Mouse (Mus musculus) liver, embryonic 14.5 days (tissue): ENCODE data around the gene Sfrp2. TPM values are rescaled to one million over a fixed set of nuclear protein-coding genes. Genes with fewer than 3 reads are reported as not detected.

Experiments used
- ATAC-seq: fragments of 200-750 bp; cut with Nextera tagmentation; 2 replicates; pipeline ENCODE4 v1.8.0; 2017; ENCODE audit warnings: moderate number of reproducible peaks, mild to moderate bottlenecking, moderate library complexity; ENCODE audit not compliant: insufficient read depth
- DNase-seq, 3 experiments: peaks; one replicate each; pipeline ENCODE4 v3.0.0-alpha.2; 2012 to 2013; ENCODE audit warnings: low read depth in 3 of 3, low spot score in 3 of 3
- H3K27ac ChIP-seq: fragments of 300-500 bp; sonication (generic); 2 replicates; pipeline ENCODE4 v1.5.1; 2014; ENCODE audit warnings: moderate library complexity, mild to moderate bottlenecking, control low read depth, inconsistent platforms
- H3K27me3 ChIP-seq: fragments of 300-500 bp; sonication (generic); 2 replicates; pipeline ENCODE4 v1.6.1; 2014; ENCODE audit warnings: mild to moderate bottlenecking, low read length, moderate library complexity; ENCODE audit not compliant: control insufficient read depth, insufficient read depth
- H3K36me3 ChIP-seq: fragments of 300-500 bp; sonication (generic); replicated peaks from 2 replicates; pipeline ENCODE4 v1.6.1; 2014; ENCODE audit warnings: low read depth; ENCODE audit not compliant: control insufficient read depth, insufficient read depth
- H3K4me1 ChIP-seq, 2 experiments: fragments of 200-500 bp in 1 of 2; fragments of 300-500 bp in 1 of 2; sonication (generic) in 1 of 2; replicated peaks; 2 replicates each; pipeline ENCODE4 v1.6.1; 2012 to 2014; ENCODE audit warnings: antibody characterized with exemption in 1 of 2, inconsistent platforms in 1 of 2, low read length in 1 of 2; ENCODE audit not compliant: control insufficient read depth in 2 of 2, insufficient read depth in 2 of 2
- H3K4me2 ChIP-seq: fragments of 300-500 bp; sonication (generic); 2 replicates; pipeline ENCODE4 v1.6.1; 2014; ENCODE audit warnings: low read depth, mild to moderate bottlenecking, control low read depth, moderate library complexity
- H3K4me3 ChIP-seq, 2 experiments: fragments of 200-500 bp in 1 of 2; fragments of 300-500 bp in 1 of 2; sonication (generic) in 1 of 2; 2 replicates each; pipeline ENCODE4 v1.5.1; 2012 to 2014; ENCODE audit warnings: low read depth in 2 of 2, low read length in 2 of 2, mild to moderate bottlenecking in 2 of 2, control low read depth in 1 of 2, inconsistent platforms in 1 of 2, moderate library complexity in 1 of 2; ENCODE audit not compliant: insufficient read depth in 1 of 2
- H3K9ac ChIP-seq: fragments of 300-500 bp; sonication (generic); replicated peaks from 2 replicates; pipeline ENCODE4 v1.6.1; 2014; ENCODE audit warnings: mild to moderate bottlenecking, control low read depth, moderate library complexity
- H3K9me3 ChIP-seq: fragments of 300-500 bp; sonication (generic); 2 replicates; pipeline ENCODE4 v1.6.1; 2016; ENCODE audit warnings: low read length, mixed read lengths; ENCODE audit not compliant: control insufficient read depth
- CTCF ChIP-seq: IDR thresholded peaks from 2 replicates; pipeline ENCODE4 v1.5.1; 2016; ENCODE audit warnings: antibody characterized with exemption, low read depth, control low read depth
- EP300 ChIP-seq: IDR thresholded peaks from 2 replicates; pipeline ENCODE4 v1.6.1; 2016; ENCODE audit warnings: antibody characterized with exemption, low read depth
- WGBS: fragments of 180-500 bp; shearing (Covaris S2); extraction: QIAGEN DNeasy Blood & Tissue Kit; methylation state at CpG from one replicate; pipeline ENCODE4 v1.1.7; 2014; ENCODE audit not compliant: insufficient replicate concordance; 5-methylcytosine and 5-hydroxymethylcytosine counted together
- polyA plus RNA-seq, 2 experiments: library from polyadenylated mRNA; depleted of rRNA in 1 of 2; stranded (reverse) in 1 of 2; unstranded in 1 of 2; fragments of >200 nt; fragmentation: Nextera tagmentation in 1 of 2; extraction: Ambion mirVana in 1 of 2; gene quantifications; 2 replicates each; pipeline versions ENCODE4 v1.2.1 to v1.2.3; 2012 to 2014

The Sfrp2 gene
- polyA plus RNA-seq, 2 experiments: 1.2 to 1.6 TPM

DNA sequence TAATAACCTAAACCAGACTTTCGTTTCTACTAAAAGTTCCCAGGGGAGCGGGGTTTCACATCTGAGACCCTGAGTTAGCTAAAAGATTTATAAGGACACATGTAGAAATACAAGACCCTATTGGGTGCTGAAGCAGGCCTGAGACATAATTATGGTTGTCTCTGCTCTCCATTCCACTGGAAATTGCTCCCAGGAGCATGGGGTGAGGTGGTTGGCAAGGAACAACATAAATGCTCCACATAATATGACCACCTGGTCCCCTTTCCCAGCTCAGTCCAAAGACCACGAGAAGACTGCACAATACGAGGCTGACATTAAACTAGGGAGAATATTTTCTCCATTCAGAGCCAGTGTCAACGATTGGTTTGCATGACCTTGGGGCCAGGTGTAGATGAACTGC is 18.2 kb upstream of the Sfrp2 start:
- Histone ChIP-seq H3K27me3 (no peaks in the 10 kb centered on the region), H3K9ac (no peak overlapping the region), H3K4me3 (no peak overlapping the region), H3K4me2 (no peak overlapping the region), H3K27ac (no peak overlapping the region), H3K4me1 (no peaks in the 10 kb centered on the region), H3K36me3 (no peaks in the 10 kb centered on the region), H3K9me3 (no peaks in the 10 kb centered on the region)
- WGBS: 56% methylated on average over 5 of the region's 5 CpGs
- no peak for TF ChIP-seq CTCF
- no peak for TF ChIP-seq EP300
- ATAC-seq (no peak), DNase-seq (no peak)

DNA sequence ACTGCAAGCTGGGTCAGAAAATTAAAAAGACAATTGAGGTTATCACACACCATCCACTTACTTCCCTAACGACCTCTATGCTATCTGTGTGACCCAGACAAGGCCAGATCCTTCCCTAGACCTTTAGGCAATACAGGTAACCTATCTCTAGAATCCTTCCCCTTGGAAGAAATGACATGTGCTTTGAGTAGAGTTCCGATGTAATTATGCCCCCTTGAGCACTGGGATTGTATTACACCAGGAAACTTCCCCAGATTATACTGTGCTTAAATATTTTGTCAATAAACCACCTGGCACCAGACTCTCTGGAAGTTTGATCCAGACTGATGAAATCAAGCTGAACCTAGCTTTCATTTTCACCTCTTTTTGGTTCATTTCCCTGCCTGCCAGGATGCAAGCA is 14.5 kb upstream of the Sfrp2 start:
- no peaks in the 10 kb centered on the region for H3K36me3 ChIP-seq
- H3K27ac ChIP-seq: no peak overlapping the region

DNA sequence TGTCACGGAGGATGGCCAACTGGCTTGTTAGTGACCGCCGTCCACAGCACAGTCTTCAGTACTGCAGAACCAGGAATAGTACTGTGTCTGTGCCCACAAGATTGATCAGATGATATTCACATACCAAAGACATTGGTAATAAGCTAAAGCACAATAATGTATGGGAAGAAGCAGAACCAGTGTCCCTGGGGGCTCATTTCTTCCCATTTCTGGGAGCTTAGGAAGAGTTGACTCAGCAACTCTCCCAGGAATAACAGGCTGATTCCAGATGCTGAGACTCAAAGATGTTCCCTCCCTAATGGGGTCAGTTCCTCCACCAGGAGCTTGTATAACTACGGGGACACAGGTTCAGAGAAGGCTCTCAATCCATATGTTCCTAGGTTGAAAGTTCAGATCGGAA is 13.9 kb upstream of the Sfrp2 start:
- H3K36me3 ChIP-seq: no peaks in the 10 kb centered on the region
- no peaks in the 10 kb centered on the region for H3K9me3 ChIP-seq
- TF ChIP-seq EP300: no peak
- no peak for TF ChIP-seq CTCF
- no peak for ATAC-seq
- H3K27me3 ChIP-seq: no peaks in the 10 kb centered on the region
- no peak overlapping the region for H3K4me2 ChIP-seq
- H3K9ac ChIP-seq: no peak overlapping the region
- DNase-seq: no peak
- WGBS: 81% methylated on average over 5 of the region's 5 CpGs
- no peak overlapping the region for H3K4me3 ChIP-seq
- H3K4me1 ChIP-seq: no peaks in the 10 kb centered on the region
- no peak overlapping the region for H3K27ac ChIP-seq

More for the DNA sequence above, 14.5 kb upstream of the Sfrp2 start:
- ATAC-seq (no peak), DNase-seq (no peak)
- Histone ChIP-seq H3K27me3 (no peaks in the 10 kb centered on the region), H3K9ac (no peak overlapping the region), H3K4me1 (no peaks in the 10 kb centered on the region), H3K4me3 (no peak overlapping the region), H3K4me2 (no peak overlapping the region), H3K9me3 (no peaks in the 10 kb centered on the region)
- no peak; the same call in 1 of the 2 replicates for TF ChIP-seq CTCF
- no peak for TF ChIP-seq EP300
- 8% methylated on average over 2 of the region's 2 CpGs for WGBS

DNA sequence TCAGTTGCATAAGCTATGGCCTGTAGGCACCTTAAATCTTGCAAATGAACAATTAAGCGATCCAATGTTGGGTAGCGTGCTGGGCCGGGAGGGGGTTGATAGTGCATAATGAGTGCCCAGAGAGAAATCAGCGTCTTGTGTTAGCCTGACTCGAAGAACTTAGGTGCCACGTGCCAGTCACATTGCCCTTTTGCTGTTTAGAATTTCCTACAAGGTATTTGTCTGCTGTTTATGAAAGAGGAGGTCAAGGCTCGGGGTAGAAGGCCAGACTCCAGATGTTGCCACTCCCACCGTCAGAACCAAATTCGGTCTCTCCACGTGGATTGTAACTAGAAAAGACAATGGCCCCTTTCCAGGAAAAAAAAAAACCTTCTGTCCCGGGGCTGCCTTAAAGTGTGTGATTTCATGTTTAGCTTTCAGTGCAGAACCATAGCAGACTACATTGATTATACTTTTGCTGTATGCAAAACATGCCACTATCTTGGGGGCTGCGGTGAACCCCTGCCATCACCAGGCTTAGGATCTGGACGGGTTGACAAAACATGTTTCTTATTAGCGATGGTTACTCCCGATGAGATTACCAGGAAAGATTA is 11.0 kb upstream of the Sfrp2 start:
- no peak overlapping the region for H3K27ac ChIP-seq
- TF ChIP-seq CTCF (no peak), EP300 (no peak)
- WGBS: 75% methylated on average over 15 of the region's 15 CpGs
- ATAC-seq: no peak
- no peaks in the 10 kb centered on the region for H3K4me1 ChIP-seq
- H3K4me3 ChIP-seq: no peak overlapping the region
- no peaks in the 10 kb centered on the region for H3K36me3 ChIP-seq
- H3K9me3 ChIP-seq: no peaks in the 10 kb centered on the region
- no peak overlapping the region for H3K9ac ChIP-seq
- no peak overlapping the region for H3K4me2 ChIP-seq
- DNase-seq: no peak
- H3K27me3 ChIP-seq: no peaks in the 10 kb centered on the region

DNA sequence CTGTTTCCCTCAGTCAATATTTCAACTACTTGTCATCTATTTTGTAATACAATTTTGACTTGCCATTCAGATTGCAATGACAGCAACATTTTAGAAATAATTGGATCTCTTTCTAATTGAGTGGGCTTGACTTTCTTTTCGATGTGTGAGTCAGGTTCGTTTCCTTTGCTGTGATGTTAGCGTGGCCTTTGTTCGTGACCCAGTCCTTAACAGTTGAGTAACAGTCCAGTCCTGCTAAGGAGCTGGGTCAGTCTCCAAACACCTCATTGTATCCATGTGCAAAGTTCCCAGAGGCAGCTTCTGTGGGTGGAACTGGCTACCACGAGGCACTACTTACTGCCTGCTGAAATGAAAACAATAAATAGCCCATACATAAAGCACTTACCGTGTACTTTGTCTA is 10.5 kb upstream of the Sfrp2 start:
- H3K27ac ChIP-seq: no peak overlapping the region
- no peak overlapping the region for H3K4me3 ChIP-seq
- no peak overlapping the region for H3K4me2 ChIP-seq
- H3K36me3 ChIP-seq: no peaks in the 10 kb centered on the region
- 80% methylated on average over 6 of the region's 6 CpGs for WGBS
- H3K4me1 ChIP-seq: no peaks in the 10 kb centered on the region
- no peaks in the 10 kb centered on the region for H3K9me3 ChIP-seq
- ATAC-seq: no peak
- no peak for DNase-seq
- no peaks in the 10 kb centered on the region for H3K27me3 ChIP-seq
- H3K9ac ChIP-seq: no peak overlapping the region
- no peak for TF ChIP-seq EP300
- TF ChIP-seq CTCF: no peak
